Mouse (Mus musculus): Measurements from ENCODE around the gene Rnf225.
"Not testable (repeated sequence)": the region's sequence is repeated elsewhere in the genome, so short reads cannot be mapped to it uniquely, and the experiment has no call there.

DNA sequence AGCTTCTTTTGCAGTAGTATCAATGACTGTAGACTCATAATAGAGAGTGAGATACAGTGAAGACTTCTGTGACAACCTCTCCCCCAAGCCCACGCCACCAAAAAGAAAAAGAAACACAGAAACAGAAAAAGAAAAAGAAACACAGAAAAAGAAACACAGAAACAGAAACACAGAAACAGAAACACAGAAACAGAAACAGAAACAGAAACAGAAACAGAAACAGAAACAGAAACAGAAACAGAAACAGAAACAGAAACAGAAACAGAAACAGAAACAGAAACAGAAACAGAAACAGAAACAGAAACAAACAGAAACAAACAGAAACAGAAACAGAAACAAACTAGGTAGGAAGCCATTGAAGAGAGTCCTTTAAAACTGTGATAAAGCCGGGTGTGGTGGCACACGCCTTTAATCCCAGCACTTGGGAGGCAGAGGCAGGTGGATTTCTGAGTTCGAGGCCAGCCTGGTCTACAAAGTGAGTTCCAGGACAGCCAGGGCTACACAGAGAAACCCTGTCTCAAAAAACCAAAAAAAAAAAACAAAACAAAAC, 10.1 kb downstream of the Rnf225 start:
- TF ChIP-seq POLR2A (IDR thresholded peaks at IDR 0.05; ENCODE audit: borderline replicate concordance, extremely low read depth, insufficient read depth, insufficient read length, poor library complexity, severe bottlenecking); CTCF (IDR thresholded peaks at IDR 0.05; ENCODE audit: borderline replicate concordance, extremely low read depth, insufficient read depth, insufficient read length): not testable (repeated sequence)
